8 mouse cellular contexts compared by ENCODE assay signal in genomic region chr2:112501209-112501608, GRCm38 (mm10). TPM values are rescaled to one million over a fixed set of nuclear protein-coding genes. Genes with fewer than 3 reads are reported as not detected.
DNase-seq lines count a peak whose midpoint lies in the region; ATAC-seq and TF ChIP-seq lines count a peak whose summit lies in the region.

No protein-coding gene starts in this region.

- TF ChIP-seq POLR2A in olfactory bulb, adult 2 months (IDR thresholded peaks at IDR 0.05; ENCODE audit: insufficient read depth, low read depth, low read length): no peak

- ATAC-seq in G1E (ENCODE audit: extremely low read depth, insufficient number of reproducible peaks, low FRiP score, poor library complexity, severe bottlenecking): peak; percentile 95
- ATAC-seq in forebrain, embryonic 15.5 days (replicated peaks): peak; percentile 97

- no peak overlapping the region for H3K4me2 ChIP-seq in forebrain, embryonic 15.5 days (replicated peaks)

- H3K4me3 ChIP-seq in G1E (ENCODE audit: low read depth, low read length): peak overlapping the region; percentile 33; the same call in 1 of the 2 replicates
- no peak overlapping the region for H3K4me3 ChIP-seq in forebrain, embryonic 15.5 days
- H3K4me3 ChIP-seq in olfactory bulb, adult 2 months (ENCODE audit: insufficient read depth, low read depth, low read length): no peak overlapping the region

- no peak overlapping the region for H3K9ac ChIP-seq in forebrain, embryonic 15.5 days (replicated peaks)

- no peaks in the 10 kb centered on the region for H3K27me3 ChIP-seq in G1E (ENCODE audit: insufficient read depth, low read length)
- H3K27me3 ChIP-seq in forebrain, embryonic 15.5 days: no peaks in the 10 kb centered on the region

- peaks cover 57% of the 10 kb centered on the region for H3K4me1 ChIP-seq in G1E (ENCODE audit: insufficient read depth, low read depth, low read length)
- 0 out of 2 replicates have a peak, but pooled peaks cover 2% of the 10 kb centered on the region for H3K4me1 ChIP-seq in forebrain, embryonic 15.5 days
- H3K4me1 ChIP-seq in olfactory bulb, adult 2 months (ENCODE audit: control insufficient read depth, insufficient read depth, low read length): 0 out of 2 replicates have a peak, but pooled peaks cover 2% of the 10 kb centered on the region

- H3K36me3 ChIP-seq in G1E (replicated peaks): peaks cover 27% of the 10 kb centered on the region
- no peaks in the 10 kb centered on the region for H3K36me3 ChIP-seq in forebrain, embryonic 15.5 days

- intact Hi-C loops in heart, postnatal 14 days (cut with DNase I): loop anchor here (2.0 to 10.0 kb wide), 3 partner anchors 114 to 731 kb away; no protein-coding TSS in a partner anchor

- peak; percentile 66 for DNase-seq in G1E (ENCODE audit: low spot score)
- DNase-seq in cerebellum, adult 11-12 months: peak; percentile 42
- DNase-seq in heart, postnatal 14 days: peak; percentile 74 to 82
- DNase-seq in layer of hippocampus, adult 11-12 months (ENCODE audit: low spot score): peak; percentile 80
- peak; percentile 50 to 69 for DNase-seq in lung, adult 18-20 months
- DNase-seq in testis, postnatal 14 days (ENCODE audit: low spot score): peak; percentile 54

- TF ChIP-seq CTCF in G1E (IDR thresholded peaks at IDR 0.05; ENCODE audit: low read depth, low read length): no peak
- TF ChIP-seq CTCF in olfactory bulb, adult 2 months (IDR thresholded peaks at IDR 0.05; ENCODE audit: insufficient read depth, low read depth, low read length): peak; percentile 29; the same call in 1 of the 2 replicates

- WGBS in forebrain, embryonic 15.5 days: 4% methylated on average over 6 of the region's 6 CpGs
- WGBS in olfactory bulb, adult 2 months: 1% methylated on average over 6 of the region's 6 CpGs

- no peak overlapping the region for H3K27ac ChIP-seq in forebrain, embryonic 15.5 days (replicated peaks)
- no peak overlapping the region for H3K27ac ChIP-seq in olfactory bulb, adult 2 months (ENCODE audit: insufficient read depth, low read depth, low read length)

- no peaks in the 10 kb centered on the region for H3K9me3 ChIP-seq in G1E (replicated peaks)
- H3K9me3 ChIP-seq in forebrain, embryonic 15.5 days: no peaks in the 10 kb centered on the region

RNA-seq across cellular contexts. Expression of gene Aven, which starts 8.4 kb away (rescaled TPM):
- 9.8 and 11.4 TPM in 2 replicates for total RNA-seq in G1E (2014; fragmentation: Nextera tagmentation)
- 25.5 and 29.7 TPM in 2 replicates for total RNA-seq in G1E (2017)
- polyA plus RNA-seq in G1E (2012): 6.9 and 10.2 TPM in 2 replicates
- polyA plus RNA-seq in forebrain, embryonic 15.5 days (2015; fragmentation: Nextera tagmentation; extraction: Ambion mirVana): 3.6 and 3.7 TPM in 2 replicates
- 10 to 100 TPM; 16.9 to 17.1 TPM for total RNA-seq in heart, postnatal 14 days (2021)
- polyA plus RNA-seq in olfactory bulb, adult 2 months (2012; ENCODE audit: insufficient read depth, insufficient read length, low replicate concordance, missing spikeins): not detected in 2 replicates

RNA-seq across cellular contexts. Expression of gene Chrm5, which starts 20.6 kb away (rescaled TPM):
- total RNA-seq in G1E (2014; fragmentation: Nextera tagmentation) (not detected in 2 replicates), G1E (2017) (not detected in 2 replicates)
- polyA plus RNA-seq in G1E (2012): not detected in 2 replicates
- 0.56 and 0.83 TPM in 2 replicates for polyA plus RNA-seq in forebrain, embryonic 15.5 days (2015; fragmentation: Nextera tagmentation; extraction: Ambion mirVana)
- not detected for total RNA-seq in heart, postnatal 14 days (2021)
- polyA plus RNA-seq in olfactory bulb, adult 2 months (2012; ENCODE audit: insufficient read depth, insufficient read length, low replicate concordance, missing spikeins): not detected in 2 replicates

RNA-seq across cellular contexts. Expression of gene Emc7, which starts 46.4 kb away (rescaled TPM):
- total RNA-seq in G1E (2014; fragmentation: Nextera tagmentation): 14.4 and 15.0 TPM in 2 replicates
- total RNA-seq in G1E (2017): 9.7 and 11.9 TPM in 2 replicates
- polyA plus RNA-seq in G1E (2012): 1.1 and 1.8 TPM in 2 replicates
- 14.2 and 16.2 TPM in 2 replicates for polyA plus RNA-seq in forebrain, embryonic 15.5 days (2015; fragmentation: Nextera tagmentation; extraction: Ambion mirVana)
- 10 to 100 TPM; 15.2 to 15.5 TPM for total RNA-seq in heart, postnatal 14 days (2021)
- polyA plus RNA-seq in olfactory bulb, adult 2 months (2012; ENCODE audit: insufficient read depth, insufficient read length, low replicate concordance, missing spikeins): 52.0 TPM in 1 of 2 replicates, not detected in the other
